Mouse (Mus musculus) kidney, adult 11 months (tissue): ENCODE measurements around the gene Hes7.

Source experiments
- DNase-seq: peaks from one replicate; pipeline ENCODE4 v3.0.0; 2022

The Hes7 gene

GRCm38 (mm10) chr11:69151004-69151403 is 30.8 kb downstream of the Hes7 start:
- DNase-seq = no peak

- no peak for DNase-seq
Measured at GRCm38 (mm10) chr11:69153831-69154230, 33.6 kb downstream of the Hes7 start.

GRCm38 (mm10) chr11:69155351-69155750 is 35.1 kb downstream of the Hes7 start:
- DNase-seq = no peak

GRCm38 (mm10) chr11:69156800-69157199 is 36.6 kb downstream of the Hes7 start, which contains the start of gene Alox12b:
Gene Alox12b (plus strand): TSS chr11:69156989.
- no peak for DNase-seq

DNA sequence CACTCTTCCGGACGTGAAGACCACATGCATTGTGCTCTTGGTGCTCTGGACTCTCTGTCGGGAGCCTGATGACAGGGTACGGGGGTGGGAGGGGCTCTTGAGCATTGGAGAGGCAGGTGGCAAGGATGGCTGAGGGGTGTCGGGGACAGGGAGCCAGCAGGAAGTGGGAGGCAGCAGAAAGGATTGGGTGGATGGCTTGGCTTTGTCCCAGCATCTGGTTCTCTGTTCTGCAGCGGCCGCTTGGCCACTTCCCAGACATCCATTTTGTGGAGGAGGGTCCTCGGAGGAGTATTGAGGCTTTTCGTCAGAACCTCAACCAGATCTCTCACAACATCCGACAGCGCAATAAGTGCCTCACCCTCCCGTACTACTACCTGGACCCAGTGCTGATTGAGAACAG is 49.1 kb downstream of the Hes7 start:
- no peak for DNase-seq

- peak; percentile 52 for DNase-seq
Measured at GRCm38 (mm10) chr11:69171626-69172025, 51.4 kb downstream of the Hes7 start.

GRCm38 (mm10) chr11:69172606-69173005 is 52.4 kb downstream of the Hes7 start:
- DNase-seq = no peak
